Mouse (Mus musculus) erythroblast, adult 5-6 weeks (primary cell): Measurements from ENCODE around the gene Acsf2. TPM values are rescaled to one million over a fixed set of nuclear protein-coding genes. Genes with fewer than 3 reads are reported as not detected.

Experiments
- ATAC-seq: replicated peaks from 2 replicates; pipeline ENCODE4 v1.8.0; 2016; ENCODE audit warnings: moderate number of reproducible peaks, mild to moderate bottlenecking, moderate TSS enrichment, inconsistent platforms; ENCODE audit not compliant: poor library complexity, low FRiP score, severe bottlenecking
- total RNA-seq, 2 experiments: library from RNA; stranded (forward) in 1 of 2; stranded (reverse) in 1 of 2; fragments of 150-400 nt in 1 of 2; fragments of 200-764, 138-1000 nt in 1 of 2; gene quantifications; 2 replicates each; pipeline versions ENCODE4 v1.2.3 to v1.2.4; 2015 to 2017; ENCODE audit warnings: low replicate concordance in 2 of 2

The Acsf2 gene
- total RNA-seq, 2 experiments from 2014 or later = 0.26 to 10.8 TPM

DNA sequence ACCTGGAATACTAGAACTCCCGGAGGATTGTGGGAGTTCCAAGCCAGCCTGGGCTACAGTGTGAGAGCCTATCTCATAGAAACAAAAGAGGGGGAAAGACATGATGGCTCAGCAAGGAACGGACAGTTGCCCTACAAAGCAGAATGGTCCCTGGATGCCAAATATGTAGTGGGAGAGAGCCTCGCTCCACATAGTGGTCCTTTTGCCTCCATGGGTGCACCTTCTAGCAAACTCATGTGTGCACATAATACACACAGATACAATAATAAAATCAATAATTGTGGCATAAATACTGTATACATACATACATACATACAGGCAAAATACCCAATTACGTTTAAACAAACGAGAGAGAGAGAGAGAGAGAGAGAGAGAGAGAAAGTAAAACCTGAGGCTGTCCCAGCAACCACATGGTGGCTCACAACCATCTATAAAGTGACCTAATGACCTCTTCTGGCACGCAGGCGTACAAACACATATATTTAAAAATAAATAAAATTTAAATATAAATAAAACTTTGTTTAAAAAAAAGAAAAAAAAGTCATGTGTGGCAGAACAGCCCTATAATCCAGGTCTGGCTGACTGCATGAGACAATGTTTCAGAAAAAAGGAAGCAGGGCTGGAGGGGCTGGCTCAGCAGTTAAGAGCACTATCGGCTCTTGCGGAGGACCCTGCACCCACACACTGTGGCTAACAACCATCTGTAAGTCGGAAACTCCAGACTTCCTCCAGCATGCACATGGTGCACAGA, 51.8 kb downstream of the Acsf2 start:
- ATAC-seq = no peak

DNA sequence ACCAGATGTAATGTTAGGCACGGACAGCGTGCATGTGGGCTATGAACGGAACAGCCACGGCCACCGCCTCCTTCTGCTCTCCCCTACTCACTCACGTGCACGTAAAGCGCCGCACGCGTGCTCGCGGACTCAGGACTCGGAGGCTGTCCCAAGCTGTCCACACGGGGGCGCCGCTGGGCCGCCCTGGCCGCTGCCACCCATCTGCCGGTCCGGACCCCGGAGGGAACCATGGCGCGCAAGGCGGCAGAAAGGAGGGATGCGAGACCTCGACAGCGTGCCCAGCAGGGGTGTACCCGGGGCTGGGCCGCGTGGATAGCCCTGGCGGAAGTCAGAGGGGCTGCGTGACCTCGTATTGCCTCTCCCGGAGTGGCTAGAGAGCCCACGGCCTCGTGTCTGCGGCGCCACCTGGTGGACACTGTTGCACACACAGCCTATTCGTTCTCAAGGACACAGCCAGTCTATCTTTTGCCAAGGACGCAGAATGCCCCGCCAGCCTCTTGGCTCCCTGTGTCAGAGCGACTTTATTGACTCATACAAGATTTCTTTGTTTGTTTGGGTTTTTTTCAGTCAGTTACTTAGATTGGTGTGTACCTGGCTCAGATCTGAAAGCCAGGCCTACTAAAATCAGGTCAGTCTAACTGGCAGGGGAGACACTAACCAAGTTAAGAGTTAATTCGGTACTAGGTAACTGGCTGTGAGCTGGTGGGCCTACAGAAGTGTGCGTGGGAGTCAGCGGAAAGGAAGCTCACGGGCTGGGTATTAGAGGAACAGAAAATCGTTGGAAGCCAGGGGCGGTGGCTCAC, 52.6 kb downstream of the Acsf2 start, which contains the start of gene Rsad1:
Gene Rsad1, minus strand, starts transcription at position 368 of the 803 bp plus-strand sequence.
- peak; percentile 95 for ATAC-seq

DNA sequence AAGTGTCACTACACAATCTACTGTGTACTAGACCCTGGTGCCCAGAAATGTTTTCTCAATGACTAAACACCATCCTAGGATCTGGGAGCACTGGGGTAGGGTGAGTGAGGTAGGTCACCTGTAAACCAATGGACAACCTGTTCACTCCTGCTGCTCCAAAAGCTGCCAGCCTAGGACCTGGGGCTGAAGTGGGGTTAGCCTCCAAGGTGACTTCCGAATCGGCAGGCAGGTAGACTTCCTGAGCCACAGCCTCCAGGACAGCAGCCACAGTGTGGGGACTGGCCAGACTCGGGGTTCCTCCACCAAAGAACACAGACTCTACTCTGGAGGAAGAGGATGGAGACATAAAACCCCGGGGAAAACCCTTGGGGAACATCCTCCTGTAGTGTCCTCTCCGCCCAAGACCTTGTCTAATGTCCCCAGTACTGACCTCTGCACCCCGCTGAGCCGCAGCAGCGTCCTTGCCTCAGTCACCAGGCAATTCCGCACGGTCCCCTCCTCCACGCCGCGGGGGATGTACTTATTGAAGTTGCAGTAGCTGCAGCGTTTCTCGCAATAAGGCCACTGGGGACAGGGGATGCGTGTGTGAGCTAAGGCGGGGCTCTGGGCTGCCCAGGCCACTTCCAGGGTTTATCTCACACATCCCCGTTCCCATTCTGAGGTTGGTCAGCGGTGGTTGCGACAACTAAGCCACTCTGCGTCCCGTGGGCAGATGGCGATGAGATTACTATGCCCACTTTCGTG, 53.5 kb downstream of the Acsf2 start:
- peak; percentile 12; the same call in 1 of the 2 replicates for ATAC-seq

DNA sequence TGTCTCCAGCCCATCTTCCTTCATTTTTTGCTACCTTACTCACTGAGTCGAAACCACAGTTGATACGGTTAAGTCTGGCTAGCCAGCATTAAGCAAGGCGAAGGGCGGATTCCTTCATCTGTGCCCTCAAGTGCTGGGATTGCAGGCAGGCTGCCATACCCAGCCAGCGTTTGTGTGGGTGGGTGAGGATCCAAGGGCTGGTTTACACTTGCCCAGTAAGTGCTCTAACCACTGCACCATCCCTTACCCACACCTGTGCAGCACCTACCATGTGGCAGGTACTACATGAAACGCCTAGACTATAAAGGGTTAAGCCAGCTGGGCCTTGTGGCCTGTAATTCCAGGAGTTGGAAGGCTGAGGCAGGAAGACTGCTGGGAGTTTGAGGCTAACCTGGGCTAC, 54.4 kb downstream of the Acsf2 start:
- ATAC-seq = no peak

DNA sequence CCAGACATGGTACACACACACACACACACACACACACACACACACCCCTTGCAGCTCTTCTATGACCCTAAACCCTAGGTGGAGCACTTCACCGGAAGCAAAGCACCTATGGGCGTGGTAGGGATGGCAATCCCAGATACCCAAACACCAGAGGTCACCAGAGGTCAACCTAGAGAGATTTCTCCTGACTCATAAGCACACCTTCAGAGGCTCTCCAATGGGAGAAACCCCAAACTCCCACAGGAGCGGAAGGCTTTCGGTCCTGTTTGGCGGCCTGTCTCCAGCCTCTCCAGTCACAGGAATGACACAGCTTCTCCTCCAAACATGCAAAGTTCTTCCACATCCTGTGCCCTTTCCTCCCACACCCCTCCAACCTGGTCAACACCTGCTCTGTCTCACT, 55.3 kb downstream of the Acsf2 start:
- no peak for ATAC-seq

DNA sequence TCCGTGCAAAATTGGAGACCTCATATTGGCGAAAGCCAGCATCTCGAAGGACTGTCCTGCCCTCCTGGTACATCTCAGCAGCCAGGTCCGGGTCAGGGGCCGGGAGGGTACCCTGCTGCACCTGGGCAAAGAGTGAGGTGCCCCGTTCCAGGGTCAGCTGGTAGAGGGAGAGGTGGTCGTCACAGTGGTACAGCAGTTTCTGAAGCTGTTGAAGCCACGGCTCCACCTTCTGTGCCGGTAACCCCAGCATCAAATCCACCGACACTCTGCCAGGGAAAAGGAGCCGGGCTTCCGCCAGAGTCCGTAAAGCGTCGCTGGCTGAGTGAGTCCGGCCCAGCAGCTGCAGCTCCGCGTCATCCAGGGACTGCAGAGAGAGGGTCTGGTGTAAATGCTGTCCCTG, 57.2 kb downstream of the Acsf2 start:
- ATAC-seq = no peak

DNA sequence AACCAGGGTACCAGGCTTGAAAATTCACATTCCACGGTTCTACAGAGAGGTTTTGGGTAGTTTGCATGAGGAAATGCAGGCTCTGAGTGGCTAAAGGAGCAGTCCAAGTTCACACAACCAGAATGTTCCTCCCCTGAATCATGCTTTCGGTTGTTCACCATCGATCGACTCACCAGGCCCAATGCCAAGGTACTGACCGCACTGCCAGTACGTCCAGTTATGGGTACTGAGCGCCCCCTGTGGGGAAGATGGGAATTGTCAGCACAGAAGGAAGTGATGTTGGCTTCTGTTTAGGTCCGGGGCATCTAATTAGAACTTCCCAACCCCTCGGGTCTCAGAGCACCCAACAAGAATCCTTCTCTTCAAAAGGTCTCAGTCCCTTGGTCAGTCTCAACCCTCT, 57.7 kb downstream of the Acsf2 start:
- peak; percentile 59; the same call in 1 of the 2 replicates for ATAC-seq

DNA sequence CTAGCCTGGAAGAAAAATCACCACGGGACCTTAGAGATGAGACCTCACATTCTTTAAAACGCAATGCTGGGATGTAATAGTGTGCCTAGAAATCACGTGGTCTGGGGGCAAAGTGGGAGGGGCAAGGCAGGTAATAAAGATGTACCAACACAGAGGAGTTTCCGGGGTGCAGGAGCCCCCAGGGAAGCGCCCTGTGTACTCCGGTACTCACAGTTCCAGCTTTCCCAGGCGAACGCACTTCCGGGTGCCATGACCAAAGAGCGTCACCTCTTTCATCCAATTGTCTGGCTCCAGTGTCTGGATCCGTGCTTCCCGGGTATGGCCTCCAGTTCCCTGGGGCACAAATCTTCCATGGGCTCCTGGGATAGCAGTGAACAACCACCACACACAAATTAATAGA, 58.3 kb downstream of the Acsf2 start:
- ATAC-seq = no peak

DNA sequence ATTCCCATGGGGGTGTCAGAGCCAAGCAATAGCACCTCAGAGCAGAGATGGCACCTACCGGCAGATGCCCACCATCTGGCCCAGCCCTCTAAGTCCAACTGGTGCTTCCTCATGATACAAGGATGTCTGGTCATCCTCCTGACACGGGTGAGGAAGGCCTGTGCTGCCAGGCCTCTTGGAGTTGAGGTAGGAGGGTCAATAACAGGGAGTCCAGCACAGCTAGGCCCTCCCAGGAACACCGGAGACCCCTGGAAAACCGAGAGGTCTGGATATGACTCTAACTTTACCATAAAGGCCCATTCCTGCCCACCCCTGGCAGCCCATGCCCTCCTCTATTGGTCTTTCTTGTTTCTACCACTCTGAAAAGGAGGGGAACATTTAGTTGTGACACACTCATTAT, 59.3 kb downstream of the Acsf2 start:
- ATAC-seq = no peak

DNA sequence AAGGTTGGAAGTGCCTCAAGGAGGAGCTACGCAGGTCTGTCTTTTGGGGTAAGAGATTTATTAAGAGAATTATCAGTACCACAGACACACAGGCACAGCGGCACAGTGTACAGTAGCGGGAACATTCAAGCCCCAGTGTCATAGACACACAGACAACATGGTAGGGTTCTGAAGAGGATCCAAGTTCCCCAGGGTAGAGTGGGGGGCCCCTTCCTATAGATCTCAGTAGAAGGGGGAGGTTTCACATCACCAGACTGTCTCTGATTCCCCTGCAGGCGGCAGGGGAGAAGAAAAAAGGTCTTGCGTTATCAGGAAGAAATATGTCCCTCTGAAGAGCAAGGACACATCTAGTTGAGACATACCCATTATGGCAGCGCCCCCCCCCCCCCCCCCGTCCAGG, 61.9 kb downstream of the Acsf2 start:
- no peak for ATAC-seq

DNA sequence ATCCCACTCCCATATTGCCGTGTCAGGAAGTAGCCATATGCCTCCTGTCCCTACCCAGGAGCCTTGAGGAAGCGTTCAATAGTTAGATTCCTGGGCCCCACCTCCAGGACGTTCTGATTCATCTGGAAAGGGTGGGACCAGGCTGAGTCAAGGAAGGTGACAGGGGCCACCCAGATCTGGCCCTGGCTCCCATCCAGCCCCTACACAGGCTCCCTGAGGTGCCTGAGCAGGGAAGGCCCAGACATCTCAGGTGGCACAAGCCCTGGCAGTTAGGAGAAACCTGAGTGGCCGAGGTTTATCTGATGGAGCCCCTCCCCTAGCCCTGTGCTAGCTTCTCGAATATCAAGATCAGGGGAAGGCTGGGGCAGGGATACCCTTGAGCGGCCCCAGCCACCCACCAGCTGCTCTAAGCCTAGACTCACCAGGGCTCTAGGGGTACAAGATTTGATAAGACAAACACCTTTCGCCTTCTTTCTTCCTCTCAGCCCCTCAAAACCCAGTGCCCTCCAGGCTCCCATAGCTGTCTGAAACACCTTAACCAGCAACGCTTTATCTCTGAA, 62.9 kb downstream of the Acsf2 start:
- no peak for ATAC-seq

DNA sequence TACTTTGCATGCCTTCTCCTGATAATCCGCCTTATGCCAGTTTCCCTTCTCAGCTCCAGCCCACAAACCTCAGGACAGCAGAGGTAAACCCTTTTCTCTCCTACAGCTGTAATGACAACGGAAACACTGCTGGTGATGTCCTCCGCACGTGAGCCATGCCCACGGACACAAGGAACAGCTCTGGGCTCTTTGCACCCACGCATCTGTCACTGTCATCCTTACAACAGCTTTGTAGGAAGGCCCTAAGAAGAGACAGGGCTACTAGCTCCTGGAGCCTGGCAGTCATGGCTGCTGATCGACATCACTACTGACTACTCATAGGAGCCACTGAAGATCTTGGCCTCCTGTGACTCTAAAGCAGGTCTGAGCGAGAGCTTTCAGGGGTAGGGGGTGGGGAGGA, 68.5 kb downstream of the Acsf2 start:
- ATAC-seq = no peak

DNA sequence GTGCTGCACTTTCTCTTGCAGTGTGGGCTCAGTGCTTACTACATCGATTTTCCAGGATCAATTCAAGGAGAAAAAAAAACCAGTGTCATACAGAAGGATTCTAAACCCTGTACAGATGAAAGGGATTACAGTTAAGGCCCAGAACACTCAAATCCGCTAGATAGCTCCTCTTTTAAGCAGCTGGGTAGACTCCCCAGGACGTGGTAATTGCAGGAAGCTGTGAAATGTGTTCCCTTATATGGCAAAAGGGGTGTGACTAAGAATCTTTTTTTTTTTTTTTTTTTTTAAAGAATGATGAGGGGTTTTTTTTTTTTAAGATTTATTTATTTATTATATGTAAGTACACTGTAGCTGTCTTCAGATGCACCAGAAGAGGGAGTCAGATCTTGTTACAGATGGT, 72.8 kb downstream of the Acsf2 start:
- ATAC-seq = no peak

DNA sequence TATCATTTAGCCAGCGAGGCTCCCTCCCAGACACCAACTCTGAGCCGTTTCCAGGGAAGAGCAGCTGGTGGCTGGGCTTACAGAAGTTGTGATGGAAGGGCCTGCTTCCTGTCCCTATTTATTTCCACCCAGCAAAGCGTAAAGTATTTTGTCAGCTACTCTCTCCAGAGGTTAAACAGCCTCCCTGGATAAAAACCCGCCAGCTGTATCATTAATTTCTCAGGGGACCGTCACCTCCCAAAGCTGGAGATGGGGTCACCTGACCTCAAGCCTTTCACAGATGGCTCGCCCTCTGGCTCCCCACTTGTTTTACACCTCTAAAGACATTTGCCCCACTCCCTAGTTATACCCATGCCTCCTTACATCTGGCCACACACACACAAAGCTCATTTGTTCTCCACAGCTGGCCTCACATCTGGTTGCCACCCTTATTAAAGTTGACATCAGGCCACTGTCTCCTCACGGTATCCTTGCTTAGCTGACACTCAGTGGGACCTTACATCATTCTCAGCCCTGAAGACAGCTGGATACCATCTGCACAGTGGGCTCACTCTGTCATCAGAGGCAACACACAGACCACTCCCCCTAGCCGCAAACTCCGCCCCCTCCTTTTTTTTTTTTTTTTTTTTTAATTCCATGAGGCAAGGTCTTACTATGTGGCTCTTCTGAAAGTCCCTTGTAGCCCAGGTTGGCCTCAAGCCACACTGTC, 75.3 kb downstream of the Acsf2 start:
- ATAC-seq = no peak

DNA sequence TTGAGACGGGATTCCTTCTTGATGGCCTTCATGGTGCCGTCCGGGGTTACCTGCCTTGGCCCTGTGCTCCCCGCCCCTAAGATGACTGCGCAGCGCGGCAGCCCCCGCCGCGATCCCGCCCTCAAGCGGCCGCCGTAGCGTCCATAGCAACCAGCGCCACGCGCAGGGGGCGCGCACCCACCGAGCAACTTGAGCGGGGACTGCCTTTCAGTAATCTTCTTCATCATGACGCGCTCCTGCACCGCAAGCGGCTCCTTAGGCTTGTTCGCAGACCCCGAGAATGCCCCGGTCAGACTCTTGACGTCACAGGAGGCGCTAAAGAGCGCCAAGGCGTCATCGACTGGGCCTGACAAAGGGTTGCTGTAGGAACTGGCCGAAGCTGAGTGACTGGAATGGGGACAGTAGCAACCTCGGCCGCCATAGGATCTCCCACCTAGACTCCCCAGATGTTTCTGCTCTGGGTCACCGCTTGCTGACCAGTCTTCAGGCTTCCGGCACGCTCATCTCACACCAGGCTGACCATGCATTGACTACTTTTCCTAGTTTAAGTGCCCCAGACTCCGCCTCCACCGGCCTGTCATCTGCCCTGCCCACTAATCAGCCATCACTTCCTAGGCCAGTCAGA, 80.3 kb downstream of the Acsf2 start, which contains the start of gene Mycbpap:
Gene Mycbpap, minus strand, starts transcription at position 524 of the 625 bp plus-strand sequence.
- ATAC-seq = no peak

DNA sequence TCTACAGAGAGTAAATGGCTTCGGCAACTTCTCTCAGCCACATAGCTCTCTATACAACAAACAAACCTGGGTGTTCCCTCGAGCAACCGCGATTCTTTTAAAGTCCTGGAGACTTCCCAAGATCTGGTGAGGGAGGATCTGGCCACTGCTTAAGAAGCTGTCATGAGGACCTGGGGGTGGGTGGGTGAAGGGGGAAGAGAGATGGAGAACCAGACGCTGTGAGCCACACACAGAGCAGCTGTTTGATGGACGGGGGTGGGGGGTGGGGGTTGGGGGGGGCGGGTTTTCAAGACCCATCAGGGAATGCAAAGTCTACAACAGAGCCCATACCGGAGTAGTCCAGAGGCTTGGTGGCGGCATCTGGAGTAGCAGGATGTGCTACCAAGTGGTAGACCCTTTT, 88.2 kb downstream of the Acsf2 start:
- ATAC-seq = no peak

DNA sequence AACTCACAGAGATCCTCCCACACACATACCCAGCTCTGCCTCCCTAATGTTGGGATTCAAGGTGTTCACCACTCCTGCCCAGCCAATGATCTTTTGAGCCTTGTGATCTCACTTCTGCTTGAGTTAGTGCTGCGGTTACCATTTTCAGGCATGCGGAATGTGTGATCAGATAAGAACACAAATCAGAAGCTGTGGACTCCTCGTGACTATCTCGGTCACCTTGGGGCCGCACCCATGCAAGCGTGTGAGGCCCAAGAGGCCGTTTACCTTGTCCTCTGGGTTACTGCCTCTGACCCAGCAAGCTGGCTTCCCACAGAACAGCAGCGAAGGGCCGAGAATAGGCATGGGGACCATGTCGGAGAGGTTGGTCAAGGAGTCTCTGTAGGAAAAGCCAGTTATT, 92.7 kb downstream of the Acsf2 start:
- ATAC-seq = no peak
